Mouse (Mus musculus) Patski (cell line): ENCODE measurements around the gene Gtf2ird2. TPM values are rescaled to one million over a fixed set of nuclear protein-coding genes. Genes with fewer than 3 reads are reported as not detected.

Experiments used
- ATAC-seq: fragments of 100-300 bp; one replicate; pipeline ENCODE4 v1.8.0; 2021
- CTCF ChIA-PET: fragments of 350-600 bp; sonication (Branson Sonifier 250); formaldehyde crosslinking; loops from one replicate; lab custom pipeline; 2022; ENCODE audit warnings: inconsistent platforms; lab: Charles Lee
- POLR2A ChIA-PET: fragments of 350-600 bp; sonication (Branson Sonifier 250); formaldehyde crosslinking; loops from one replicate; lab custom pipeline; 2022; ENCODE audit warnings: antibody characterized with exemption, inconsistent platforms; lab: Charles Lee
- DNase-seq: peaks from one replicate; pipeline ENCODE4 v3.0.0-alpha.2; 2011; ENCODE audit warnings: low read depth, low spot score
- H3K27me3 ChIP-seq: fragments of 371-371 bp; one replicate; pipeline ENCODE4 v1.5.1; 2021
- CTCF ChIP-seq: fragments of 100-300 bp; IDR thresholded peaks from one replicate; pipeline ENCODE4 v1.5.1; 2021
- in situ Hi-C: fragments of 300-500 bp; cut with MboI; formaldehyde crosslinking; loops from 3 replicates; pipeline ENCODE4 v1.11.1; 2018; ENCODE audit warnings: low pct_unique_long_range_greater_than_20kb, mixed read lengths
- polyA plus RNA-seq: library from polyadenylated mRNA; unstranded; gene quantifications from one replicate; pipeline ENCODE4 v1.2.3, GENCODE M21; 2021

Gene Gtf2ird2
- polyA plus RNA-seq, 1 experiment from 2014 or later: 11.1 TPM

GRCm38 (mm10) chr5:134272761-134273160, 88.9 kb downstream of the Gtf2ird2 start:
- DNase-seq (no peak), ATAC-seq (no peak)
- in situ Hi-C loops: no loop called here
- POLR2A ChIA-PET: no interaction called here
- CTCF ChIA-PET: no interaction called here
- H3K27me3 ChIP-seq: no peaks in the 10 kb centered on the region
- no peak for TF ChIP-seq CTCF

GRCm38 (mm10) chr5:134273761-134274160, 89.9 kb downstream of the Gtf2ird2 start:
- no peak for TF ChIP-seq CTCF
- no peak for DNase-seq
- no peaks in the 10 kb centered on the region for H3K27me3 ChIP-seq
- ChIA-PET POLR2A (no interaction called here), CTCF (no interaction called here)
- in situ Hi-C loops: no loop called here
- ATAC-seq: no peak

Other genes starting within 250 kb of the Gtf2ird2 start
- 27.3 TPM for gene Castor2, start 84.3 kb upstream of the Gtf2ird2 start, polyA plus RNA-seq
- 44.6 TPM for gene Rcc1l, start 7.2 kb upstream of the Gtf2ird2 start, polyA plus RNA-seq
- gene Ncf1, start 45.6 kb downstream of the Gtf2ird2 start, polyA plus RNA-seq: 0.08 TPM
- 230 TPM for gene Gtf2i, start 130.7 kb downstream of the Gtf2ird2 start, polyA plus RNA-seq